Mouse (Mus musculus) CH12.LX (cell line): ENCODE data around the gene Cx3cr1. TPM values are rescaled to one million over a fixed set of nuclear protein-coding genes. Genes with fewer than 3 reads are reported as not detected.
A peak's percentile ranks its signal among the peaks of the same experiment; 100 is the strongest.

Experiments used
- DNase-seq: peaks from one replicate; pipeline ENCODE4 v3.0.0-alpha.2; 2013; ENCODE audit errors: extremely low read depth
- H3K27ac ChIP-seq: 2 replicates; pipeline ENCODE4 v1.5.1; 2012; ENCODE audit warnings: low read depth, mild to moderate bottlenecking, control low read depth, moderate library complexity; ENCODE audit not compliant: insufficient read depth
- H3K27me3 ChIP-seq: replicated peaks from 2 replicates; pipeline ENCODE3; 2012; ENCODE audit warnings: inconsistent platforms
- H3K36me3 ChIP-seq, 2 experiments: replicated peaks in 1 of 2; 2 replicates each; pipeline versions ENCODE3 to v1.6.1; 2012; ENCODE audit warnings: inconsistent platforms in 1 of 2, low read length in 1 of 2, mild to moderate bottlenecking in 1 of 2, mixed read lengths in 1 of 2, moderate library complexity in 1 of 2; ENCODE audit not compliant: control insufficient read depth in 1 of 2, insufficient read depth in 1 of 2
- H3K4me1 ChIP-seq, 2 experiments: 2 replicates each; pipeline ENCODE4 v1.6.1; 2012; ENCODE audit warnings: inconsistent platforms in 1 of 2, moderate library complexity in 1 of 2; ENCODE audit not compliant: insufficient read depth in 2 of 2, control insufficient read depth in 1 of 2
- H3K4me2 ChIP-seq: 2 replicates; pipeline ENCODE4 v1.6.1; 2012; ENCODE audit warnings: low read depth, mild to moderate bottlenecking, control low read depth; ENCODE audit not compliant: poor library complexity, insufficient read depth, severe bottlenecking
- H3K4me3 ChIP-seq, 3 experiments: fragments of 150-350 bp in 1 of 3; sonication (generic) in 1 of 3; replicated peaks in 1 of 3; 2 replicates each; pipeline versions ENCODE3 to v1.5.1; 2011 to 2012; ENCODE audit warnings: low read depth in 2 of 3, low read length in 2 of 3, mild to moderate bottlenecking in 2 of 3, moderate library complexity in 2 of 3, control low read depth in 1 of 3, improper control_type of control experiment in 1 of 3, inconsistent platforms in 1 of 3, mixed read lengths in 1 of 3; ENCODE audit not compliant: poor library complexity in 1 of 3
- H3K79me2 ChIP-seq: replicated peaks from 2 replicates; pipeline ENCODE4 v1.6.1; 2012; ENCODE audit warnings: mild to moderate bottlenecking, moderate library complexity; ENCODE audit not compliant: control insufficient read depth, poor library complexity, insufficient read depth, severe bottlenecking; ENCODE audit errors: extremely low read depth
- H3K9ac ChIP-seq: 2 replicates; pipeline ENCODE4 v1.6.1; 2012; ENCODE audit warnings: low read depth, mild to moderate bottlenecking, control low read depth, moderate library complexity; ENCODE audit not compliant: insufficient read depth
- H3K9me3 ChIP-seq: replicated peaks from 2 replicates; pipeline ENCODE3; 2012; ENCODE audit warnings: low read length, inconsistent platforms, mixed read lengths
- BHLHE40 ChIP-seq: IDR thresholded peaks from 2 replicates; pipeline ENCODE4 v1.6.1; 2011; ENCODE audit warnings: mild to moderate bottlenecking, low read depth, low read length, improper control_type of control experiment
- CTCF ChIP-seq, 2 experiments: IDR thresholded peaks in 1 of 2; conservative IDR thresholded peaks in 1 of 2; 2 replicates each; pipeline ENCODE4 v1.5.1; 2011 to 2012; ENCODE audit warnings: low read depth in 2 of 2, low read length in 2 of 2, improper control_type of control experiment in 1 of 2, inconsistent platforms in 1 of 2, mild to moderate bottlenecking in 1 of 2, moderate library complexity in 1 of 2
- E2F4 ChIP-seq: IDR thresholded peaks from 2 replicates; pipeline ENCODE4 v1.6.1; 2011; ENCODE audit warnings: low read depth, low read length, improper control_type of control experiment; ENCODE audit not compliant: insufficient replicate concordance
- ELF1 ChIP-seq: IDR thresholded peaks from 2 replicates; pipeline ENCODE4 v1.6.1; 2014; ENCODE audit warnings: low read depth, mild to moderate bottlenecking, inconsistent platforms, low read length, improper control_type of control experiment
- EP300 ChIP-seq: IDR thresholded peaks from 2 replicates; pipeline ENCODE4 v1.6.1; 2011; ENCODE audit warnings: low read length, improper control_type of control experiment
- ETS1 ChIP-seq: conservative IDR thresholded peaks from 2 replicates; pipeline ENCODE4 v1.6.1; 2012; ENCODE audit warnings: low read depth, mild to moderate bottlenecking, inconsistent platforms, low read length, improper control_type of control experiment, moderate library complexity
- HCFC1 ChIP-seq: IDR thresholded peaks from 2 replicates; pipeline ENCODE4 v1.6.1; 2012; ENCODE audit warnings: low read depth, mild to moderate bottlenecking, inconsistent platforms, low read length, improper control_type of control experiment
- IRF4 ChIP-seq: IDR thresholded peaks from 2 replicates; pipeline ENCODE4 v1.6.1; 2014; ENCODE audit warnings: low read depth, mild to moderate bottlenecking, inconsistent platforms, low read length, improper control_type of control experiment
- MAZ ChIP-seq: IDR thresholded peaks from 2 replicates; pipeline ENCODE4 v1.6.1; 2012; ENCODE audit warnings: low read depth, mild to moderate bottlenecking, inconsistent platforms, low read length, improper control_type of control experiment, moderate library complexity
- MXI1 ChIP-seq: IDR thresholded peaks from 2 replicates; pipeline ENCODE4 v1.6.1; 2011; ENCODE audit warnings: mild to moderate bottlenecking, low read depth, low read length, improper control_type of control experiment
- MYC ChIP-seq: IDR thresholded peaks from 2 replicates; pipeline ENCODE4 v1.6.1; 2011; ENCODE audit warnings: low read depth, mild to moderate bottlenecking, improper control_type of control experiment, low read length
- NELFE ChIP-seq: IDR thresholded peaks from 2 replicates; pipeline ENCODE4 v1.6.1; 2011; ENCODE audit warnings: low read depth, low read length, improper control_type of control experiment
- NRF1 ChIP-seq: IDR thresholded peaks from 2 replicates; pipeline ENCODE4 v1.6.1; 2014; ENCODE audit warnings: low read depth, mild to moderate bottlenecking, inconsistent platforms, low read length, improper control_type of control experiment, moderate library complexity
- PAX5 ChIP-seq: IDR thresholded peaks from 2 replicates; pipeline ENCODE4 v1.6.1; 2012; ENCODE audit warnings: low read length, inconsistent platforms, mixed read lengths
- POLR2A ChIP-seq: IDR thresholded peaks from 2 replicates; pipeline ENCODE4 v1.6.1; 2011; ENCODE audit warnings: low read depth, mild to moderate bottlenecking, improper control_type of control experiment, low read length
- POLR2AphosphoS2 ChIP-seq: IDR thresholded peaks from 2 replicates; pipeline ENCODE4 v1.6.1; 2011; ENCODE audit warnings: low read depth, low read length, improper control_type of control experiment
- RAD21 ChIP-seq: IDR thresholded peaks from 2 replicates; pipeline ENCODE4 v1.6.1; 2011; ENCODE audit warnings: low read depth, mild to moderate bottlenecking, low read length, improper control_type of control experiment, moderate library complexity
- RCOR1 ChIP-seq: conservative IDR thresholded peaks from 2 replicates; pipeline ENCODE4 v1.6.1; 2012; ENCODE audit warnings: low read depth, mild to moderate bottlenecking, inconsistent platforms, low read length, improper control_type of control experiment
- SMC3 ChIP-seq: IDR thresholded peaks from 2 replicates; pipeline ENCODE4 v1.6.1; 2011; ENCODE audit warnings: low read depth, low read length, improper control_type of control experiment
- TBP ChIP-seq: conservative IDR thresholded peaks from 2 replicates; pipeline ENCODE4 v1.6.1; 2011; ENCODE audit warnings: low read depth, low read length, improper control_type of control experiment
- TCF12 ChIP-seq: IDR thresholded peaks from 2 replicates; pipeline ENCODE4 v1.6.1; 2014; ENCODE audit warnings: low read depth, mild to moderate bottlenecking, inconsistent platforms, low read length, improper control_type of control experiment
- USF2 ChIP-seq: conservative IDR thresholded peaks from 2 replicates; pipeline ENCODE4 v1.6.1; 2011; ENCODE audit warnings: low read depth, low read length, improper control_type of control experiment
- ZKSCAN1 ChIP-seq: IDR thresholded peaks from 2 replicates; pipeline ENCODE4 v1.6.1; 2012; ENCODE audit warnings: low read depth, inconsistent platforms, low read length, improper control_type of control experiment, borderline replicate concordance
- ZMIZ1 ChIP-seq: IDR thresholded peaks from 2 replicates; pipeline ENCODE4 v1.6.1; 2012; ENCODE audit warnings: low read depth, mild to moderate bottlenecking, inconsistent platforms, low read length, improper control_type of control experiment
- ZNF384 ChIP-seq: IDR thresholded peaks from 2 replicates; pipeline ENCODE4 v1.6.1; 2012; ENCODE audit warnings: low read depth, low read length, improper control_type of control experiment, inconsistent platforms
- dilution Hi-C: fragments of 300-500 bp; cut with MboI; formaldehyde crosslinking; loops from 2 replicates; pipeline ENCODE4 v1.14.3; 2020; ENCODE audit warnings: low sequenced_read_pairs; ENCODE audit not compliant: extremely low pct_unique_long_range_greater_than_20kb, extremely low pct_ligation_motif_present
- in situ Hi-C: fragments of 300-500 bp; cut with MboI; formaldehyde crosslinking; loops from 3 replicates; pipeline ENCODE4 v1.14.3; 2019; ENCODE audit warnings: low sequenced_read_pairs, low pct_ligation_motif_present, low pct_unique_long_range_greater_than_20kb, mixed read lengths
- polyA plus RNA-seq: library from polyadenylated mRNA; unstranded; fragments of >175 nt; gene quantifications from 2 replicates; pipeline ENCODE4 v1.2.1, GENCODE M21; 2012; ENCODE audit warnings: low read depth; ENCODE audit not compliant: insufficient read length
- total RNA-seq, 2 experiments: library from RNA; depleted of rRNA; stranded (reverse); fragments of 300-350 nt in 1 of 2; fragments of >200 nt in 1 of 2; gene quantifications; 2 replicates each; pipeline ENCODE4 v1.2.3; 2012 to 2014

Gene Cx3cr1
- total and polyA plus RNA-seq, 3 experiments = 0.06 TPM; not detected in 2

GRCm38 (mm10) chr9:120058730-120059129 is 10.9 kb downstream of the Cx3cr1 start:
- H3K9me3 ChIP-seq = peaks cover 15% of the 10 kb centered on the region
- peaks cover 25 to 33% of the 10 kb centered on the region in 2 experiments for H3K4me1 ChIP-seq
- TF ChIP-seq POLR2AphosphoS2 = no peak
- no peak for TF ChIP-seq ZNF384
- no peak for TF ChIP-seq RAD21
- TF ChIP-seq MYC = no peak
- no peak for TF ChIP-seq E2F4
- TF ChIP-seq BHLHE40 = no peak
- no peak for TF ChIP-seq NRF1
- TF ChIP-seq CTCF (conservative IDR thresholded peaks at IDR 0.05 in 1 of 2, IDR thresholded peaks at IDR 0.05 in 1 of 2; ENCODE audit: low read depth in 2 of 2, low read length in 2 of 2) = no peak
- TF ChIP-seq, all 38 proteins: peak for 0
- Histone ChIP-seq H3K27ac (no peak overlapping the region), H3K4me2 (no peak overlapping the region), H3K4me3 (no peak overlapping the region), H3K27me3 (no peaks in the 10 kb centered on the region), H3K9ac (no peak overlapping the region), H3K79me2 (no peaks in the 10 kb centered on the region), H3K36me3 (no peaks in the 10 kb centered on the region)
- DNase-seq = no peak
- dilution Hi-C loops (no loop called here), in situ Hi-C loops (no loop called here)

DNA sequence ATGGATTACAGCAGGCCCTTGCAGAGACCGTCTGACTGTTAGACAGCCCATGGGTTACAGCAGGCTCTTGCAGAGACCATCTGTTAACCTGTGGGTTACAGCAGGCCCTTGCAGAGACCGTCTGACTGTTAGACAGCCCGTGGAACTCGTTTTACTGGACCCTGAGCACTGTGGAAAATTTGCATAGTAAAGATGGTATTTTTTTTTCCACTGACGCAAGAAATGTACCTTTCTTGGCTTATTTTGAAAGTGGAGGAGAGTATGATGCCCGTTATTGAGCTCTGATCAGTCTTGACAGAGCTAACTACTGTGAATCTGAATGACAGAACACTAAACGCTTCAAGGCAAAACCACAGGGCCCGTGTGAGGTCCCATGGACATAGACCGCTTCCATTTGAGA is 13.5 kb downstream of the Cx3cr1 start:
- no peak overlapping the region; the same call in 1 of the 2 replicates for H3K9ac ChIP-seq
- H3K4me2 ChIP-seq = 0 out of 2 replicates have a peak overlapping the region, but pooled peaks have one; percentile 5
- no peak overlapping the region for H3K4me3 ChIP-seq
- peak overlapping the region; percentile 47; the same call in 1 of the 2 replicates for H3K27ac ChIP-seq
- H3K9me3 ChIP-seq = peaks cover 15% of the 10 kb centered on the region
- H3K27me3 ChIP-seq = no peaks in the 10 kb centered on the region
- in situ Hi-C loops (no loop called here), dilution Hi-C loops (no loop called here)
- DNase-seq = peak; percentile 51
- TF ChIP-seq MXI1 = no peak
- no peak for TF ChIP-seq IRF4
- no peak for TF ChIP-seq HCFC1
- TF ChIP-seq MYC = no peak
- TF ChIP-seq MAZ = no peak
- no peak for TF ChIP-seq TBP
- no peak for TF ChIP-seq USF2
- TF ChIP-seq ZNF384 = peak; percentile 75
- peak; percentile 56; the same call in 1 of the 2 replicates for TF ChIP-seq EP300
- TF ChIP-seq NRF1 = no peak
- TF ChIP-seq RAD21 = no peak
- no peak for TF ChIP-seq ELF1
- no peak for TF ChIP-seq POLR2AphosphoS2
- TF ChIP-seq PAX5 = no peak
- no peak for TF ChIP-seq BHLHE40
- no peak for TF ChIP-seq RCOR1
- TF ChIP-seq ZKSCAN1 = no peak
- TF ChIP-seq TCF12 = peak; percentile 11; the same call in 1 of the 2 replicates
- TF ChIP-seq ZMIZ1 = no peak
- 0 out of 2 replicates have a peak, but pooled peaks have one; percentile 12 for TF ChIP-seq ETS1
- TF ChIP-seq NELFE = no peak
- TF ChIP-seq POLR2A = 0 out of 2 replicates have a peak, but pooled peaks have one; percentile 36
- no peak for TF ChIP-seq SMC3
- H3K79me2 ChIP-seq = no peaks in the 10 kb centered on the region
- no peaks in the 10 kb centered on the region for H3K36me3 ChIP-seq
- peaks cover 25 to 40% of the 10 kb centered on the region in 2 experiments for H3K4me1 ChIP-seq
